Mouse (Mus musculus) bone marrow, adult 2 months (tissue): ENCODE measurements around the gene Ktn1. TPM values are rescaled to one million over a fixed set of nuclear protein-coding genes. Genes with fewer than 3 reads are reported as not detected.

Source experiments
- H3K27ac ChIP-seq: fragments of 200-500 bp; 2 replicates; pipeline ENCODE4 v1.5.1; 2012; ENCODE audit warnings: low read depth, mild to moderate bottlenecking, control low read depth, inconsistent platforms, low read length; ENCODE audit not compliant: control insufficient read depth, poor library complexity, insufficient read depth
- H3K4me1 ChIP-seq: fragments of 200-500 bp; 2 replicates; pipeline ENCODE4 v1.6.1; 2011; ENCODE audit warnings: low read length; ENCODE audit not compliant: control insufficient read depth, insufficient read depth
- H3K4me3 ChIP-seq: fragments of 200-500 bp; replicated peaks from 2 replicates; pipeline ENCODE3; 2011; ENCODE audit warnings: mild to moderate bottlenecking, low read depth, low read length, control low read depth; ENCODE audit not compliant: control insufficient read depth
- CTCF ChIP-seq: fragments of 200-500 bp; IDR thresholded peaks from 2 replicates; pipeline ENCODE4 v1.5.1; 2011; ENCODE audit warnings: low read length, control low read depth; ENCODE audit not compliant: control insufficient read depth, insufficient read depth
- POLR2A ChIP-seq: fragments of 200-500 bp; IDR thresholded peaks from 2 replicates; pipeline ENCODE4 v1.6.1; 2011; ENCODE audit warnings: low read depth, mild to moderate bottlenecking, control low read depth, low read length, borderline replicate concordance; ENCODE audit not compliant: control insufficient read depth
- WGBS: fragments of 180-500 bp; shearing (Covaris S2); methylation state at CpG from one replicate; pipeline ENCODE4 v1.1.7; 2018; 5-methylcytosine and 5-hydroxymethylcytosine counted together
- polyA plus RNA-seq: library from polyadenylated mRNA; stranded (reverse); fragments of >200 nt; gene quantifications from 2 replicates; pipeline ENCODE4 v1.2.4, GENCODE M21; 2011; ENCODE audit warnings: low replicate concordance; ENCODE audit not compliant: missing spikeins, insufficient read depth, insufficient read length

Gene Ktn1
- polyA plus RNA-seq, 1 experiment, result 26.7 TPM

DNA sequence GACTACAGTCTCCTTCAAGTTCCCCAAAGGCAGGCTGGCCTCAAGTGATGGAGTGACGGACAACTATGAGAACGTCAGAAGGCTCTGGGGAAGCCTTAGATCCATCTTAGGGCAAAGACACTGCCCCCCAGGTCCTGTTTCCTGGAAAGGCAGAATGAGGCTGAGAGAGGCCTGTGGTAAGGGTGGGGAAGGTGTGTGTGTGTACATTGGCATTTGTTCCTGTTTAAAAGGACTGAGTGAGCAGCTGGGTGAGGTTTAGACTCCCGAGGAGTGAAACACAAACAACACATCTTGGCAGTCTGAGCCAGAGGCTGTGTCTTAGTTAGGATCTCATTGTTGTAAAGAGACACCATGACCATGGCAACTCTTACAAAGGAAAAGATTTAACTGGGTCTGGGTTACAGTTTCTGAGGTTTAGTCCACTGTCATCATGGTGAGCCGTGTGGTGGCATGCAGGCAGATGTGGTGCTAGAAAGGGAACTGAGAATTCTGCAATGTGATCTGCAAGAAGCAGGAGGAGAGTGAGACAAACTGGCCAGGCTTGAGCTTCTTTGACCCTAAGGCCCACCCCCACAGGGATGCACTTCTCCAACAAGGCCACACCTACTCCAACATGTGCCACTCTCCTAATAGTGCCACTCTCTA, 106.1 kb downstream of the Ktn1 start:
- H3K27ac ChIP-seq, result no peak overlapping the region
- TF ChIP-seq CTCF (no peak), POLR2A (no peak)
- 47% methylated on average over 4 of the region's 4 CpGs for WGBS
- no peak overlapping the region for H3K4me3 ChIP-seq
- no peaks in the 10 kb centered on the region for H3K4me1 ChIP-seq

- no peaks in the 10 kb centered on the region for H3K4me1 ChIP-seq
- TF ChIP-seq CTCF, result no peak
- TF ChIP-seq POLR2A, result no peak
- H3K4me3 ChIP-seq, result no peak overlapping the region
- H3K27ac ChIP-seq, result no peak overlapping the region
- WGBS, result 86% methylated on average over 9 of the region's 9 CpGs
These were observed 108.3 kb downstream of the Ktn1 start for GRCm38 (mm10) chr14:47756411-47757065.

GRCm38 (mm10) chr14:47765192-47765591, 116.9 kb downstream of the Ktn1 start:
- no peaks in the 10 kb centered on the region for H3K4me1 ChIP-seq
- H3K27ac ChIP-seq, result no peak overlapping the region
- no peak overlapping the region for H3K4me3 ChIP-seq
- TF ChIP-seq CTCF (no peak), POLR2A (no peak)
- 80% methylated on average over 6 of the region's 6 CpGs for WGBS

GRCm38 (mm10) chr14:47765796-47766195, 117.5 kb downstream of the Ktn1 start:
- 70% methylated on average over 3 of the region's 3 CpGs for WGBS
- no peak overlapping the region for H3K27ac ChIP-seq

DNA sequence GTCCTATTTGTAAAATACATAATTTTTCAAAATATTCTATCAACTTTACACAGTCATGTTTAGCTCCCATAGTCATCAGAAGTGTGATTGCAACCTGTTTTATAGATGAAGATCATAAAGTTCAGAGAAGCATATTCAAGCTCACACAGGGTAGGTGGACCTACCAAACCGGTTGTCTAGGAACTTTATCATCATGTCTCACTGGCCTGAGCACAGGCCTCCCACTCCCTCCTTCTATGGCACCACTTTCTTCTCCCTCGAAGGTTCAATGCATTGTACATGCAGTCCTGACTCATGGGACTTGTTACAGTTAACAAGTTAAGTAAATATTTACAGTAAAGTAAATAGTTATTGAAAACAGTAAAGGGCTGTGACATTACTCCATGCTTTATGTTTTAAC, 118.1 kb downstream of the Ktn1 start:
- H3K27ac ChIP-seq, result no peak overlapping the region
- WGBS, result 67% methylated on average over 2 of the region's 2 CpGs
- no peaks in the 10 kb centered on the region for H3K4me1 ChIP-seq
- no peak for TF ChIP-seq CTCF
- TF ChIP-seq POLR2A, result no peak
- no peak overlapping the region for H3K4me3 ChIP-seq

More at GRCm38 (mm10) chr14:47765796-47766195, 117.5 kb downstream of the Ktn1 start:
- no peak for TF ChIP-seq CTCF
- TF ChIP-seq POLR2A, result no peak
- Histone ChIP-seq H3K4me1 (no peaks in the 10 kb centered on the region), H3K4me3 (no peak overlapping the region)

- Histone ChIP-seq H3K4me3 (no peak overlapping the region), H3K27ac (no peak overlapping the region), H3K4me1 (no peaks in the 10 kb centered on the region)
- WGBS, result 83% methylated on average over 4 of the region's 4 CpGs
- TF ChIP-seq CTCF (no peak), POLR2A (no peak)
These were observed 123.2 kb downstream of the Ktn1 start for GRCm38 (mm10) chr14:47771496-47771895.

DNA sequence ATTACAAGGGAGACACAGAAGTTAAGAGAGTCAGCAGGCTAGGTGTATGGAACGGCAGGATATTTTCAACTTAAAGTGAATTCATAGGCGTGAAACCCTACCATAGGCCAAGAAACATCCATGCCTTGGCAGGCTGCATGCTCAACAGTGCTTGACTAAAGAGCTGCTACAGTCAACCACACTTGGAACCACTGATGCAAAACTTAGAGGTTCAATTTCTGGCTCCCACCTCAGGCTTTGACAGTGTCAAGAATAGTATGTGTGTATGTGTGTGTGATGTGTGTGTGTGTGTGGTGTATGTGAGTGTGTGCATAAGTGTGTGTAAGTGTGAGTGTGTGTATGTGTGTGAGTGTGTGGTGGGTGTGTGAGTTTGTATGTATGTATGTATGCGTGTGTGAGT, 127.3 kb downstream of the Ktn1 start:
- no peaks in the 10 kb centered on the region for H3K4me1 ChIP-seq
- TF ChIP-seq POLR2A (no peak), CTCF (no peak)
- H3K4me3 ChIP-seq, result no peak overlapping the region
- 79% methylated on average over 3 of the region's 3 CpGs for WGBS
- no peak overlapping the region for H3K27ac ChIP-seq

DNA sequence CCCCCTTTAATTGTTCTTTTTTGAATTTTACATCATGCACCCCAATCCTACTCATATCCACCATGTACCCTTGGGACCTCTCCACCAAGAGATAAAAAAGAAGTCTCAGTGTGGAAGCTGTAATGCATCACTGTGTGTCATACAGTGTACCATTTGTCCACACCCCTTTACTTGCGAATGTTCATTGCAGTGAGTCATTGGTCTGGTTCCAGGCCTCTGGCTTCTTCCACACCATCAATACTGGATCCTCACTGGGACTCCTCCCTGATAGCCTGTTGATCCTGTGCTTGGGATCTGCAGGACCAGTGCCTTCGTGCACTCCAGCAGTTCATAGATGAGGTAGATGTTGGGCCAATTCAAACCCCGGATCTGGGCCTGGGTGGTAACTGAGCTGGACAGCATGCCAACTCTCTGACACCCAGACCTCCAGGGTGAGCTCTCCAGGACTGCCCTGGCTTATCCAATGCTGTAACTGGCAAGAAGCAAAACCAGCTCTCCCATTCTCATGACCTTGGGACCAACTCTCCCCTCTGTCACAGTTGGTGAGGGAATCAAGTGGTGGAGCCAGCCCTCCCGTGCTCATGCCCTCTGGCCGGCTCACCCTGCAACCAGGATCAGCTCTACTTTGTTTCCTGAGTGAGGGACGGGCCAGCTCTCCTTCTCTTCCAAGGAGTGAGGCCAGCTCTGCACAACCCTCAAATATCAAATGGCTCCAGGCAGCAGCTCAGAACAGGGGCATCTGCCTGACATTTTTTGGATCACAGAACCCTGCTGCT, 128.2 kb downstream of the Ktn1 start:
- 75% methylated on average over 6 of the region's 6 CpGs for WGBS
- no peak overlapping the region for H3K4me3 ChIP-seq
- no peaks in the 10 kb centered on the region for H3K4me1 ChIP-seq
- H3K27ac ChIP-seq, result no peak overlapping the region
- TF ChIP-seq CTCF (no peak), POLR2A (no peak)

DNA sequence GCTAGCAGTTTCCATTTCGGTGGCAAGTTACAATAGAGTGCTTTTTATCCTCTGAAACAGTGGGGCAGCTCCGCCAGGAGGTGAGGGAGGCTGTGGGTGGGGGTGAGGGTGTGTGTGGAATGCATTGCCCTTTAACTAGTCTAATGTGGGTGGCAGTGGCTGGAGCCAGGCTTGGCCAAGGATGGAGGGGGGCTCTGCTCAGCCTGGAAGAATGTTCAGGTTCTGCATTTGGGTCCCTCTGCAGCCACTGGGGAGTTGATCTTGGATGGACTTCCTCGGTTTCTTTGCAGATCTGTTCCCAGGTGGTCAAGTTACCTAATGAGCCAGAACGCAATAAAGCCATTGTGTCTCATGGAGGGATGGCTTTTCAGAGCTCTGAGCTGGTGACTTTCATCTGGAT, 137.9 kb downstream of the Ktn1 start:
- no peak for TF ChIP-seq POLR2A
- no peak for TF ChIP-seq CTCF
- WGBS, result 53% methylated on average over 4 of the region's 4 CpGs
- Histone ChIP-seq H3K27ac (no peak overlapping the region), H3K4me3 (no peak overlapping the region), H3K4me1 (no peaks in the 10 kb centered on the region)

Other genes starting within 250 kb of the Ktn1 start
- 45.7 and 76.7 TPM in 2 replicates for gene Dlgap5, start 230.0 kb upstream of the Ktn1 start, polyA plus RNA-seq
- 19.1 and 21.1 TPM in 2 replicates for gene Fbxo34, start 198.0 kb upstream of the Ktn1 start, polyA plus RNA-seq
- 3.3 and 9.8 TPM in 2 replicates for gene Atg14, start 77.8 kb upstream of the Ktn1 start, polyA plus RNA-seq